Mouse (Mus musculus): ENCODE data around the gene Pnmal2. TPM values are rescaled to one million over a fixed set of nuclear protein-coding genes. Genes with fewer than 3 reads are reported as not detected.

The Pnmal2 gene
- polyA plus RNA-seq, 2 experiments, result 13.9 to 18.8 TPM

DNA sequence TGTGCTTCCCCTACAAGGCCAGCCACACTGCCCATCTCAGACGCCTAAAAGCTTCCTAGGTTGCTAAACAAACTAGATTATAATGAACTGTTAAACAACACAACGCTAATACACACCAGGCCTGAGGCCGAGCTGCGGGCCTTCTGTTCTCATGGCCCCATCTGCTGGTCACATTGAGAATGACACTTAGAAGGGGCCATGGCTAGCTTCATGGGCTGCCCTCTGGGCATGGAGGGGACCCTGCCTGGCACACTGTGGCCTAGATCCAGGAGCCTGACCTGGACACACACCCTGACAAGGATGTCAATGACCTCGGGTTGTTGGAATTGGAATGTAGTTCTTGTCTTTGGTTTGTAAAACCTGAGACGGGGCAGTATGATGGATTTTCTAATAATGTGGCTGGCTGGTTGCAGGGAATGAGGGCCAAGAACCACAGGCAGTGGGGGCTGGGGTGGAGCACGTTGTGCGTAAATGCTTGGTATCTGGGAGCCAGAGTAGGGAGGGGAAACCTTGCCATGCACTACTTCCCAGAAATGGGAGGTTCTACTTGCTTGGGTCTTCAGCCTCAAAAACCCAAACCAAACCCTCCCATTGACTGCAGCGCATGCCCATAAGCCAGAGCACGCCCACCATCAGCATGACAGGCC, 30.6 kb upstream of the Pnmal2 start:
- no peak overlapping the region for H3K4me3 ChIP-seq (replicated peaks; ENCODE audit: low read length)
- peaks cover 51% of the 10 kb centered on the region for H3K36me3 ChIP-seq (ENCODE audit: control insufficient read depth, insufficient read depth, low read length)
- H3K9ac ChIP-seq (ENCODE audit: low read depth, low read length, severe bottlenecking), result no peak overlapping the region
- no peak overlapping the region for H3K27ac ChIP-seq (replicated peaks; ENCODE audit: low read depth, low read length)
- no peak for TF ChIP-seq POLR2A (IDR thresholded peaks at IDR 0.05; ENCODE audit: borderline replicate concordance, extremely low read depth, insufficient read depth, insufficient read length)
- peak; percentile 60 for ATAC-seq (ENCODE audit: low FRiP score, low read depth)
- H3K4me2 ChIP-seq (replicated peaks; ENCODE audit: low read depth, low read length, severe bottlenecking), result no peak overlapping the region
- H3K9me3 ChIP-seq (ENCODE audit: control insufficient read depth, low read length), result no peaks in the 10 kb centered on the region
- DNase-seq (ENCODE audit: low spot score), result peak; percentile 71
- H3K27me3 ChIP-seq (ENCODE audit: control insufficient read depth, insufficient read depth, low read length), result no peaks in the 10 kb centered on the region
- WGBS, result 36% methylated on average over 10 of the region's 10 CpGs
- H3K4me1 ChIP-seq (ENCODE audit: control insufficient read depth, insufficient read depth, low read length), result peaks cover 5% of the 10 kb centered on the region; the same call in 1 of the 2 replicates

DNA sequence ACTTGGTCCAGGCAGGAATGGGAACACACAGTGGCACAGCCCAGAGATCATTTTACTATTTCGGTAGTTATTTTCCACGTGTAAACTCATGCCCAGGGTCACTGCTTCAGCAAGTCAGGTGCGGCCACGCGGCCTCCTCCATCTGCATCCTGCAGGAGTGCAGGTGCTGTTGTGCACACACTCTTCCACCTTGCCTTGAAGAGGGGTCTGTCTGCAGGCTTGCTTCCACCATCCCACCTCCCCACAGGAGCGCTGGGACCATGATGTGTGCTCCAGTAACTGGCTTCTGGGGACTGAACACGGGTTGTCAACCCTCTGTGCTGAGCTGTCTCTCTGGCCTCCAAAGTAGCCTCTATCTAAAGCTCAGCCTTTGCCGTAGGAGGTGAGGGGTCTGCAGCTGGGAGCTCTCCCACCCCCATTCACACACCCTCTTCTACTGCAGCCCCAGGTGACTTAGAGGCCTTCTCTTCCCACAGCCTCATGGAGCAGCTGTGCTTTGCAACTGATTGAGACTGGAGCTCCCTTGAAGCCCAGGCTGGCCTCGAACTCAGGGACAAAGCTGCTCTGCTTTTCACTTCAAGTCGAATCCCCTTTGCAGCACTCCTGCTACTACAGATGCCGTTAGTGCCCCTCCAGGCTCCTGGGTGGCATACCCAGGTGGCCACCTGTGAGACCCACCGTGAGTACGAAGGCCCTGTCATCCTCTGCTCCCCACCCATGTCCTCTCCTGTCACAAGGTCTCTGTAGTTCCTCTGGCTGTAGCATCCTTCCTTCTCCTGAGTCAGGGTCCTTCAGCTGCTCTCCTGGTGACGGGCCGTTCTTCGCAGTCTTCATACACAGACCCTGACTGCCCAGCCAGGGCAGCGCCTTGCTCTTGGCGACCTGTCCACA, 29.8 kb upstream of the Pnmal2 start:
- no peak overlapping the region for H3K27ac ChIP-seq (replicated peaks; ENCODE audit: low read depth, low read length)

GRCm38 (mm10) chr7:16915461-16916340, 28.8 kb upstream of the Pnmal2 start:
- WGBS, result 91% methylated on average over 32 of the region's 32 CpGs
- no peak for ATAC-seq (ENCODE audit: low FRiP score, low read depth)
- no peak for DNase-seq (ENCODE audit: low spot score)
- no peak overlapping the region for H3K4me3 ChIP-seq (replicated peaks; ENCODE audit: low read length)
- no peaks in the 10 kb centered on the region for H3K9me3 ChIP-seq (ENCODE audit: control insufficient read depth, low read length)
- peaks cover 16% of the 10 kb centered on the region for H3K4me1 ChIP-seq (ENCODE audit: control insufficient read depth, insufficient read depth, low read length)
- peaks cover 63% of the 10 kb centered on the region for H3K36me3 ChIP-seq (ENCODE audit: control insufficient read depth, insufficient read depth, low read length)
- no peak overlapping the region for H3K27ac ChIP-seq (replicated peaks; ENCODE audit: low read depth, low read length)
- no peak overlapping the region for H3K9ac ChIP-seq (ENCODE audit: low read depth, low read length, severe bottlenecking)
- TF ChIP-seq POLR2A (IDR thresholded peaks at IDR 0.05; ENCODE audit: borderline replicate concordance, extremely low read depth, insufficient read depth, insufficient read length), result no peak
- H3K27me3 ChIP-seq (ENCODE audit: control insufficient read depth, insufficient read depth, low read length), result no peaks in the 10 kb centered on the region
- no peak overlapping the region for H3K4me2 ChIP-seq (replicated peaks; ENCODE audit: low read depth, low read length, severe bottlenecking)

More for the DNA sequence above, 29.8 kb upstream of the Pnmal2 start:
- no peak overlapping the region for H3K4me2 ChIP-seq (replicated peaks; ENCODE audit: low read depth, low read length, severe bottlenecking)
- WGBS, result 82% methylated on average over 18 of the region's 18 CpGs
- H3K4me1 ChIP-seq (ENCODE audit: control insufficient read depth, insufficient read depth, low read length), result peaks cover 7% of the 10 kb centered on the region
- H3K9ac ChIP-seq (ENCODE audit: low read depth, low read length, severe bottlenecking), result no peak overlapping the region
- DNase-seq (ENCODE audit: low spot score), result no peak
- H3K27me3 ChIP-seq (ENCODE audit: control insufficient read depth, insufficient read depth, low read length), result no peaks in the 10 kb centered on the region
- H3K36me3 ChIP-seq (ENCODE audit: control insufficient read depth, insufficient read depth, low read length), result peaks cover 59% of the 10 kb centered on the region
- no peak overlapping the region for H3K4me3 ChIP-seq (replicated peaks; ENCODE audit: low read length)
- no peak for ATAC-seq (ENCODE audit: low FRiP score, low read depth)
- TF ChIP-seq POLR2A (IDR thresholded peaks at IDR 0.05; ENCODE audit: borderline replicate concordance, extremely low read depth, insufficient read depth, insufficient read length), result no peak
- H3K9me3 ChIP-seq (ENCODE audit: control insufficient read depth, low read length), result no peaks in the 10 kb centered on the region

GRCm38 (mm10) chr7:16916342-16917265, 27.9 kb upstream of the Pnmal2 start:
- ATAC-seq (ENCODE audit: low FRiP score, low read depth), result no peak
- H3K4me2 ChIP-seq (replicated peaks; ENCODE audit: low read depth, low read length, severe bottlenecking), result no peak overlapping the region
- H3K9me3 ChIP-seq (ENCODE audit: control insufficient read depth, low read length), result no peaks in the 10 kb centered on the region
- peaks cover 25% of the 10 kb centered on the region for H3K4me1 ChIP-seq (ENCODE audit: control insufficient read depth, insufficient read depth, low read length)
- no peak for TF ChIP-seq POLR2A (IDR thresholded peaks at IDR 0.05; ENCODE audit: borderline replicate concordance, extremely low read depth, insufficient read depth, insufficient read length)
- no peak overlapping the region for H3K27ac ChIP-seq (replicated peaks; ENCODE audit: low read depth, low read length)
- H3K36me3 ChIP-seq (ENCODE audit: control insufficient read depth, insufficient read depth, low read length), result peaks cover 63% of the 10 kb centered on the region
- 87% methylated on average over 30 of the region's 30 CpGs for WGBS
- H3K27me3 ChIP-seq (ENCODE audit: control insufficient read depth, insufficient read depth, low read length), result no peaks in the 10 kb centered on the region
- H3K9ac ChIP-seq (ENCODE audit: low read depth, low read length, severe bottlenecking), result no peak overlapping the region
- no peak overlapping the region for H3K4me3 ChIP-seq (replicated peaks; ENCODE audit: low read length)
- DNase-seq (ENCODE audit: low spot score), result no peak

Data from limb, embryonic 14.5 days (tissue).